Mouse (Mus musculus) limb, embryonic 12.5 days (tissue): ENCODE data around the gene Rps3. TPM values are rescaled to one million over a fixed set of nuclear protein-coding genes. Genes with fewer than 3 reads are reported as not detected.

Experiments
- ATAC-seq: fragments of 200-750 bp; cut with Nextera tagmentation; 2 replicates; pipeline ENCODE4 v1.8.0; 2017; ENCODE audit warnings: low read depth, moderate TSS enrichment; ENCODE audit not compliant: insufficient number of reproducible peaks, insufficient read depth, low FRiP score, low TSS enrichment
- H3K27ac ChIP-seq: fragments of 300-500 bp; sonication (generic); 2 replicates; pipeline ENCODE4 v1.5.1; 2016; ENCODE audit warnings: mild to moderate bottlenecking, moderate library complexity
- H3K27me3 ChIP-seq: fragments of 300-500 bp; sonication (generic); 2 replicates; pipeline ENCODE4 v1.6.1; 2016; ENCODE audit warnings: mild to moderate bottlenecking, moderate library complexity
- H3K36me3 ChIP-seq: fragments of 300-500 bp; sonication (generic); 2 replicates; pipeline ENCODE4 v1.6.1; 2016; ENCODE audit warnings: mild to moderate bottlenecking, moderate library complexity
- H3K4me1 ChIP-seq: fragments of 300-500 bp; sonication (generic); replicated peaks from 2 replicates; pipeline ENCODE4 v1.6.1; 2016
- H3K4me2 ChIP-seq: fragments of 300-500 bp; sonication (generic); 2 replicates; pipeline ENCODE4 v1.6.1; 2016; ENCODE audit warnings: mild to moderate bottlenecking, moderate library complexity
- H3K4me3 ChIP-seq: fragments of 300-500 bp; sonication (generic); replicated peaks from 2 replicates; pipeline ENCODE4 v1.5.1; 2016; ENCODE audit warnings: mild to moderate bottlenecking
- H3K9ac ChIP-seq: fragments of 300-500 bp; sonication (generic); replicated peaks from 2 replicates; pipeline ENCODE4 v1.6.1; 2016; ENCODE audit warnings: mild to moderate bottlenecking, moderate library complexity
- H3K9me3 ChIP-seq: fragments of 300-500 bp; sonication (generic); 2 replicates; pipeline ENCODE4 v1.6.1; 2016; ENCODE audit warnings: mild to moderate bottlenecking, moderate library complexity
- WGBS: fragments of 180-500 bp; shearing (Covaris S2); methylation state at CpG from one replicate; pipeline ENCODE4 v1.1.7; 2016; 5-methylcytosine and 5-hydroxymethylcytosine counted together
- polyA plus RNA-seq: library from polyadenylated mRNA; unstranded; fragments of >200 nt; fragmentation: Nextera tagmentation; extraction: Ambion mirVana; gene quantifications from 2 replicates; pipeline ENCODE4 v1.2.1, GENCODE M21; 2016

Rps3 gene
- polyA plus RNA-seq, 1 experiment from 2014 or later = 757 TPM

DNA sequence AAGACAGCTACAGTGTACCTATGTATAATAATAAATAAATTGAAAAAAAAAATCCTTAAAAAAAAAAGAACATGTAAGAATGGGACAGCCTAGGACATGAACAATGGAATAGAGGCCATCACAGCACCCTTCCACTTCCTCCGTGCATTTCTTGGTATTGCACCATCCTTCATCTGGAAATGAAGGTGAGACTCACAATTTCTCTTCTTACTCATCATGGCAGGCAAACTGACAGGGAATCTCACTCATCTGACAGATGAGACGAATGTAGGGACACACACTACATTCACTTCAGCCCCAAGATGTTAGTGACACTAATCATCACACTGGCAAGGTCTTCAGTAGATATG, 8.0 kb downstream of the Rps3 start:
- no peak overlapping the region for H3K27ac ChIP-seq
- 87% methylated on average over 2 of the region's 2 CpGs for WGBS
- H3K4me2 ChIP-seq = no peak overlapping the region
- no peak for ATAC-seq
- no peaks in the 10 kb centered on the region for H3K9me3 ChIP-seq
- no peak overlapping the region for H3K9ac ChIP-seq
- peaks cover 88% of the 10 kb centered on the region for H3K36me3 ChIP-seq
- H3K27me3 ChIP-seq = no peaks in the 10 kb centered on the region
- no peak overlapping the region for H3K4me3 ChIP-seq
- H3K4me1 ChIP-seq = peaks cover 18% of the 10 kb centered on the region

DNA sequence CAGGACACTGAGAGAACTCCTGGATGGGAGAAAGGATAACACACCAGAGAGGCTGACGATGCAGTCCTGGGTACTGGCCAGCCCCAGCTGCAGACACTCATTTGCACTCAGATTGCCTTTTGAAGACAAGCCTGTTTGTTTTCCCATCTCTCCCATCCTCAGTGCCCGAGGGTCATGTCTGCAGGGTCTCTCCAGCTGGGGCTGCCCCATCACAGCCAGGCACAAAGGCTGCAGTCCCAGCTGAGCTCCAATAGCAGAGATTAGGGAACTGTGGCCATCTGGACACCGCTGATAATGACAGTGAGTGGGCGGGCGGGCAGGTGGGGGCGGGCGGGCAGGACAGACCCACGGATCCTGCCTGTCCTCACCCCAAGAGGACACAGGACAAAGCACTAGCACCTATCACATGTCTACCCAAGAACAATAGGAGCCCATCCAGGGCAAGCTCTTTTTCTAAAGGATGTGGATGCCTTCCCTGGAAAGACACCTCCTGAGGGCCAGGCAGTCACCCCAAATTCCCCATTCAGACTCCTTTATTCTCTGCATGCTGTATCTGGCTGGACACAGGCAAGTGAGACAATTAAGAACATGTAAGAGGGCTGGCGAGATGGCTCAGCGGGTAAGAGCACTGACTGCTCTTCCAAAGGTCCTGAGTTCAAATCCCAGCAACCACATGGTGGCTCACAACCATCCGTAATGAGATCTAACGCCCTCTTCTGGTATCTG, 8.5 kb downstream of the Rps3 start:
- H3K4me1 ChIP-seq = peaks cover 12% of the 10 kb centered on the region
- 0 out of 2 replicates have a peak, but pooled peaks cover 2% of the 10 kb centered on the region for H3K27me3 ChIP-seq
- no peak overlapping the region for H3K27ac ChIP-seq
- 0 out of 2 replicates have a peak overlapping the region, but pooled peaks have one; percentile 8 for H3K9ac ChIP-seq
- no peak overlapping the region for H3K4me2 ChIP-seq
- peaks cover 82% of the 10 kb centered on the region for H3K36me3 ChIP-seq
- 77% methylated on average over 12 of the region's 12 CpGs for WGBS
- no peak overlapping the region for H3K4me3 ChIP-seq
- no peaks in the 10 kb centered on the region for H3K9me3 ChIP-seq
- no peak for ATAC-seq

DNA sequence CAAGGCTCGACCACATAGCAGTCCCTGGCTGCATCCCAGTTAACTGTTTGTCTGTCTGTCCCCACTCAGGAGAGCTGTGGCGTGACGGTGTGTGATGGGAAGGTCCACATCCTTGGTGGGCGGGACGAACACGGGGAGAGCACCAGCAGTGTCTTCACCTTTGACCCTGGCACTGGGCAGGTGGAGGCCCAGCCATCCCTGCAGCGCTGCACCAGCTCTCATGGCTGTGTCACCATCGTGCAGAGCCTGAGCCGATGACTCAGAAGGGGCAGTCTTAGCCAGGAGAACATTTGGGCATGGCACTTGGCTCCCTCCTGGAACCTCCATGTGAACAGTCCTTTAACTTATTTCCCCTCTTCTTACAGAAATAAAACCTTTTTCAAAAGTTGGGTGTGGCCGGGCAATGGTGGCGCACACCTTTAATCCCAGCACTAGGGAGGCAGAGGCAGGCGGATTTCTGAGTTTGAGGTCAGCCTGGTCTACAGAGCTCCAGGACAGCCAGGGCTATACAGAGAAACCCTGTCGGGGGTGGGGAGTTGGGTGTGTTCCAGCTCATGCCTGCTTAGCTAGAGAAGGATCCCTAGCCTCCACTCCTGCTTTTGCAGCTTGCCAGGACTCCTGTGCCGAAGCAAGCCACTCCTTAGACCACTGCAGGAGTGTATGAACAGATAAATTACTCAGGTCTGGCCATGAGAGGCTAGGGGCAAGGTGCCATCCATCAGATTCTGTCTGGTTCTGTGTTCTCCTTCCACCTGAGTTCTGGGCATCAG, 9.7 kb downstream of the Rps3 start:
- Histone ChIP-seq H3K9me3 (no peaks in the 10 kb centered on the region), H3K27ac (no peak overlapping the region), H3K27me3 (0 out of 2 replicates have a peak, but pooled peaks cover 5% of the 10 kb centered on the region), H3K36me3 (peaks cover 71% of the 10 kb centered on the region), H3K4me3 (no peak overlapping the region), H3K4me1 (peaks cover 7% of the 10 kb centered on the region), H3K4me2 (no peak overlapping the region), H3K9ac (no peak overlapping the region)
- ATAC-seq = no peak
- 85% methylated on average over 14 of the region's 14 CpGs for WGBS

DNA sequence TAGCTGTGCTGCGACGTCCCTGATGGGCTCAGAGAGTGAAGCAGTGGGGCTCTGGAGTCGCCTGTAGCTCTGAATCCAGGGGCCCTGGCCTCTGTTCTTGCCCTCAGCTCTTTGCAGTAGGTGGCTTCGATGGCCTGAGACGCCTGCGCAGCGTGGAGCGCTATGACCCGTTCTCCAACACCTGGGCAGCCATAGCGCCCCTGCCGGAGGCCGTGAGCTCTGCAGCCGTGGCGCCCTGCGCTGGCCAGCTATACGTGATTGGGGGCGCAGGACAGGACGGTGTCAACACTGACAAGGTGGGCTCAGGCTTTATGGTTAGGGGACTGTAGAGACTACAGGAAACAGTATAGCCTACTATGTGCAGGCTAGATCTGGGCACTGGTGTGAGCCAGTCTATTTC, 12.0 kb downstream of the Rps3 start:
- 62% methylated on average over 18 of the region's 18 CpGs for WGBS
- no peaks in the 10 kb centered on the region for H3K9me3 ChIP-seq
- H3K9ac ChIP-seq = no peak overlapping the region
- no peak overlapping the region for H3K4me2 ChIP-seq
- no peak overlapping the region for H3K27ac ChIP-seq
- H3K4me1 ChIP-seq = peaks cover 21% of the 10 kb centered on the region
- peaks cover 14% of the 10 kb centered on the region; the same call in 1 of the 2 replicates for H3K27me3 ChIP-seq
- peaks cover 48% of the 10 kb centered on the region for H3K36me3 ChIP-seq
- ATAC-seq = no peak
- no peak overlapping the region for H3K4me3 ChIP-seq

DNA sequence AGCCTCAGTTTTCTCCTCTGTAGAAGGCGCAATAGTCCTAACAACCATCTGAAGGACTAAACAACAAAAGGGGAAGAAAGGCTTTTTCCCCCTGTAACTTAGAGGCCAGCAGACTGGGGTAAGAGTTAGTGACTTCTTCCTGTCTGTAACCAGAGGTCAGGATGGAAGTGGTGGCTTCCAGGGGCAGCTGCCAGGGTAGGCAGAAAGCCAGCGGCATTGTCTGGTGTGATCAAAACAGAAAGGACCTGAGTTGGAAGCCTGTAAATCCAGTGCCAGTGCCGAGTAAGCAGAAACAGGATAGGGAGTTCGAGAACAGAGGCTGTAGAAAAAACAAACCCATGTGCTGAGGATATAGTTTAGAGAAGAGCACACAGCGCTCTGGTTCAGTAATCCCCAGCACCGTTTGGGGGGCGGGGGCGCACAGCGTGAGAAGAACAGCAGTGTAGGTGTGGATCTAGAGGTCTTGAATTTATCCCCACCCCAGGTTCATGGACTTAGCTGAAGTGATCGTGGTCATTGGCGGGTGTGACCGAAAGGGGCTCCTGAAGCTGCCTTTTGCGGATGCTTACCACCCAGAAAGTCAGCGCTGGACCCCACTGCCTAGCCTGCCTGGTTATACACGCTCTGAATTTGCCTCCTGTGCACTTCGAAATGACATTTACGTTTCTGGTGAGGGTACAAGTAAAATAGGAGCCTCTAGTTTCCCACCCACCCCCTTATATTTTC, 13.7 kb downstream of the Rps3 start:
- H3K9ac ChIP-seq = peak overlapping the region; percentile 8; the same call in 1 of the 2 replicates
- H3K27me3 ChIP-seq = peaks cover 14% of the 10 kb centered on the region; the same call in 1 of the 2 replicates
- WGBS = 83% methylated on average over 17 of the region's 17 CpGs
- no peak overlapping the region for H3K4me3 ChIP-seq
- H3K4me1 ChIP-seq = peaks cover 30% of the 10 kb centered on the region
- no peaks in the 10 kb centered on the region for H3K9me3 ChIP-seq
- H3K27ac ChIP-seq = no peak overlapping the region
- no peak for ATAC-seq
- no peak overlapping the region for H3K4me2 ChIP-seq
- H3K36me3 ChIP-seq = peaks cover 35% of the 10 kb centered on the region

DNA sequence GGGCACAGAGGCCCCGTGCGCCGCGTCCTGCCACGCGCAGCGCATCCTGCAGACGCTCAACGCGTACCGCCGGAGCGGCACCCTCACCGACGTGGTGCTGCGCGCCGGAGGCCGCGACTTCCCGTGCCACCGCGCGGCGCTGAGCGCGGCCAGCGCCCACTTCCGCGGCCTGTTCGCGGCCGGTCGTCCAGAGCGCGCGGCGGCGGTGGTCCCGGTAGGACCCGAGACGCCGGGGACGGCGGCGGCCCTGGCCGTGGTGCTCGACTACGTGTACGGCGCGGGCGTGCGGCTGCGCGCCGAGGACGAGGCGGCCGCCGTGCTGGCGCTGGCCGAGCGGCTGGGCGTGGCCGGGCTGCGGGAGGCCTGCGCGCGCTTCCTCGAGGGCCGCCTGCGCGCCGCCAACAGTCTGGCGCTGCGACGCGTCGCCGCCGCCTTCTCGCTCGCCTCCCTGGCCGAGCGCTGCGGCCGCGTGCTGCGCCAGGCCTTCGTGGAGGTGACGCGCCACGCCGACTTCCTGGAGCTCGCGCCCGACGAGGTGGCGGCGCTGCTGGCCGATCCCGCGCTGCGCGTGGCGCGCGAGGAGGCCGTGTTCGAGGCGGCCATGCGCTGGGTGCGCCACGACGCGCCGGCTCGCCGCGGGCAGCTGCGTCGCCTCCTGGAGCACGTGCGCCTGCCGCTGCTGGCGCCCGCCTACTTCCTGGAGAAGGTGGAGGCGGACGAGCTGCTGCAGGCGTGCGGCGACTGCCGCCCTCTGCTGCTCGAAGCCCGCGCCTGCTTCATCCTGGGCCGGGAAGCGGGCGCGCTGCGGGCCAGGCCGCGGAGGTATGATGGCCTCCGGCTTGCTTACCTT, 15.0 kb downstream of the Rps3 start:
- ATAC-seq = peak; percentile 74
- H3K4me3 ChIP-seq = peak overlapping the region; percentile 56
- H3K27ac ChIP-seq = peak overlapping the region; percentile 89
- 0 out of 2 replicates have a peak, but pooled peaks cover 3% of the 10 kb centered on the region for H3K9me3 ChIP-seq
- H3K9ac ChIP-seq = peak overlapping the region; percentile 78
- peaks cover 21% of the 10 kb centered on the region for H3K36me3 ChIP-seq
- peak overlapping the region; percentile 82 for H3K4me2 ChIP-seq
- peaks cover 30% of the 10 kb centered on the region for H3K4me1 ChIP-seq
- peaks cover 14% of the 10 kb centered on the region; the same call in 1 of the 2 replicates for H3K27me3 ChIP-seq
- 2% methylated on average over 138 of the region's 145 CpGs for WGBS

DNA sequence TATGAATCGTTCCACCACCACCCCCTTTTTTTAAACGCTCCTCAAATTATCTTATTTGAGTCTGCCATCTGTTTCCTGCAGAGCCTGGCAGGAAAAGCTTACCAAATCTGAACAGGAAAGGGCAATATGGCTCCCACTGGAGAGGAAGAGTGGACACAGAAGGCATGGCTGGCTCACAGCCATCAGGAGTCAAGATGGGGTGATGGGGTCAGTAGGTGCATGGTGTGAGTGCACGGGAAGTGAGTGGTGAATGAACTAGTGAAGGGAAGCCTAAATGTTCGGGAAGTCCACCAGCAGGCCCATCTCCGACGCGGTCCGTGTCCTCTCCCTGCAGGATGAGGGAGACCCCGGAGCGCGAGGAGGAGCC, 15.6 kb downstream of the Rps3 start:
- Histone ChIP-seq H3K4me3 (peak overlapping the region; percentile 56), H3K27ac (peak overlapping the region; percentile 89), H3K4me1 (peaks cover 30% of the 10 kb centered on the region), H3K9ac (peak overlapping the region; percentile 78), H3K4me2 (peak overlapping the region; percentile 82), H3K27me3 (peaks cover 14% of the 10 kb centered on the region; the same call in 1 of the 2 replicates), H3K9me3 (0 out of 2 replicates have a peak, but pooled peaks cover 5% of the 10 kb centered on the region), H3K36me3 (peaks cover 15% of the 10 kb centered on the region)
- ATAC-seq = no peak
- 27% methylated on average over 8 of the region's 11 CpGs for WGBS

DNA sequence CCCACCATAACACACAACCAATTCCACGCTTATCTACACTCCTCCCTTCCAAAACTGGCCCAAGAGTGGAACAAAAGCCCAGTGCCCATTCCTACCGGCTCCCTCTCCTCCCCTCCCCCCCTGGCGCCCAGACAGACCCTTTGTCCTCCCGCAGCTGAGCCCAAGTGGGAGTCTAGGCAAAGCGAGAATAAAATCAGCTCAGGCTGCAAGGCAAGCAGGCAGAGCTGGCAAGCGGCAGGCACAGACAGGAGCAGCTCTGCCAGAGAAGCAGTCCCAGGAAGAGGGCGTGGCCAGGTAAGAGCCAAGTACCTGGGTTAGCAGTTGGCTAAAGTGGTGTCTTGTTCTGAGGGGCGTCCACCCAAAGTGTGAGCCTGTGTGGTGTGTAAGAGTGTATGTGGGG, 17.7 kb downstream of the Rps3 start, which contains the start of gene Klhl35:
Gene Klhl35, plus strand, starts transcription at position 194 of the 400 bp plus-strand sequence.
- Histone ChIP-seq H3K27me3 (peaks cover 14% of the 10 kb centered on the region; the same call in 1 of the 2 replicates), H3K4me3 (no peak within 1 kb of the TSS), H3K4me2 (peak within 1 kb of the TSS; percentile 19; the same call in 1 of the 2 replicates), H3K4me1 (peaks cover 30% of the 10 kb centered on the region), H3K9me3 (0 out of 2 replicates have a peak, but pooled peaks cover 5% of the 10 kb centered on the region), H3K9ac (no peak within 1 kb of the TSS), H3K36me3 (peaks cover 3% of the 10 kb centered on the region; the same call in 1 of the 2 replicates), H3K27ac (no peak within 1 kb of the TSS)
- ATAC-seq = no peak
- WGBS = 29% methylated on average over 8 of the region's 8 CpGs

DNA sequence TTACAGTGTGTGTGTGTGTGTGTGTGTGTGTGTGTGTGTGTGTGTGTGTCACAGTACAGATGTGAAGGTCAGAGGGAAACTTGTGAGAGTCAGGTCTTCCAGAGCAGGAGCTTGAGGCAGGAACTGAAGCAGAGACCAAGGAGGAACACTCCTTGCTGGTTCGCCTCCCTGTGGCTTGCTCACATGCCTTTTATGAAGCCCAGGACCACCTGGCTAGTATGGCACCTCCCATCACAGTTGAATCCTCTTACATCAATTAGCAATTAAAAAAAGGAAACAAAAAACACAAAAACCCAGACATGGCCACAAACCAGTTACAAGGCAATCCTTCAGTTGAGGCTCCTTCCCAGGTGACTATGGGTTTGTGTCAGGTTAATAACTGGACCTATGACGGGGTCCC, 20.4 kb downstream of the Rps3 start:
- no peak overlapping the region for H3K27ac ChIP-seq
- H3K9me3 ChIP-seq = 0 out of 2 replicates have a peak, but pooled peaks cover 5% of the 10 kb centered on the region
- H3K4me3 ChIP-seq = no peak overlapping the region
- peaks cover 12% of the 10 kb centered on the region; the same call in 1 of the 2 replicates for H3K36me3 ChIP-seq
- no peak overlapping the region for H3K9ac ChIP-seq
- H3K4me2 ChIP-seq = no peak overlapping the region
- 89% methylated on average over 2 of the region's 2 CpGs for WGBS
- H3K4me1 ChIP-seq = peaks cover 17% of the 10 kb centered on the region
- no peak for ATAC-seq
- H3K27me3 ChIP-seq = peaks cover 8% of the 10 kb centered on the region; the same call in 1 of the 2 replicates
